Mouse (Mus musculus): Measurements from ENCODE around the gene Olfr463.
"Not testable (repeated sequence)": the region's sequence is repeated elsewhere in the genome, so short reads cannot be mapped to it uniquely, and the experiment has no call there.

Gene Olfr463

DNA sequence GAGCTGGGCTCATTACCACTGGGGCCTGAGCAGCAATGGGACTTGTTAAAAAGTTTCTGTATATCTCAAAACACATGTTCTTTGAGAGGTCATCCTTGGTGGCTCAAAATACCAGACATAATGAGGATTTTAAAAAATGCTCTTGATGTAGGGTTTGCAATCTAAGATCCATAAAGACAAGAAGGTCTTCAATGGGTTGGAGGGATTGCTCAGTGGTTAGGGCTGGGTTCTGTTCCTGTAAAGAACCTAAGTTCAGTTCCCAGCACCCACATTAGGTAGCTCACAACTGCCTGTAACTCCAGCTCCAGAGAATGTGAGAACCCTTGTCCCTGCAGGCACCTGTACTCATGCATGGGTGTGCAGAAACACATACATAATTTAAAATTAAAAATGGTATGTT lies at the start of gene Olfr463:
Gene Olfr463 (minus strand): TSS at position 101 of the 400 bp plus-strand sequence.
- no peak for DNase-seq (ENCODE audit: low spot score)

- no peak for DNase-seq (ENCODE audit: low spot score)
Measured at GRCm38 (mm10) chr11:87935467-87935866, 38.3 kb upstream of the Olfr463 start.

GRCm38 (mm10) chr11:87933731-87934130 lies 36.5 kb upstream of the Olfr463 start:
- DNase-seq (ENCODE audit: low spot score), result no peak

- no peak for DNase-seq (ENCODE audit: low spot score)
Measured at GRCm38 (mm10) chr11:87930348-87930747, 33.2 kb upstream of the Olfr463 start.

DNA sequence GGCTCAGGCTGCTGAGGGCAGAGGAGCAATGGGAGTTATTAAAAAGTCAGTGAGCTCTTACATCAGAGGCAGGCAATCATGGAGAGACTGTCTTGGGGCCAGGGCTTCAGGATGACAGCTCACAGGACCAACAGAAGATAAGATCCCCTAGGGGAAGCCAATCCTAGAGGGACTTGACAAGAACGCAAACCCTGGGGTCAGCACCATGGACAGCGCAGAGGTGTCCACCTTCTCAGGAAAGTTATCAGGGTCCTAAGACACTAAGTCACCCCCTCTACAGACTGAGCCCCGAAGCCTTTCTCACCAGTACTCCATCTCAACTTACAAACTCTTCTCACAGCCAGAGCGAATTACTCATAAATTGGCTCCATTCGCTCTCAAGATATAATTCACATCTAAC lies 23.8 kb upstream of the Olfr463 start, which contains the start of gene Olfr464:
Gene Olfr464 (minus strand): TSS at position 2 of the 400 bp plus-strand sequence.
- DNase-seq (ENCODE audit: low spot score), result peak; percentile 4

- DNase-seq (ENCODE audit: low spot score), result no peak
Measured at GRCm38 (mm10) chr11:87920301-87920700, 23.1 kb upstream of the Olfr463 start.

- DNase-seq (ENCODE audit: low spot score), result no peak
Measured at GRCm38 (mm10) chr11:87916005-87916404, 18.8 kb upstream of the Olfr463 start.

DNA sequence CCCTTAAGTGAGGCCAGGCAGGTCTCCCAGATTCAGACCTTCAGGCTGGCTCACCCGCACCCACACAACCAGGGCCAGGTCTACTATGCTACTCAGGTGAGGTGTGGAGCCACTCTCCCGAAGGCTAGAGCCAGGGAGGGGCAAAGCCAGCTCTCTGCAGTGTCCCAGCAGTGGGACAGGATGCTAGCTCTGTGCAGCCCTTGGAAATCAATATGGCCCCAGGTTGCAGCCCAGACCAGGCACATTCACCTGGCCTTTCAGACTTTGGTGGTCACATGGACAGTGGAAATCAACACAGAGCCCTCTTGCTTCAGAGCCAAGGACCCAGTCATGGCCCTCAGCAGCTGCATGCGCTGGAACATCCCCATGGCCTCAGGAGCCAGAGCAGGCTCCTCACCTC lies 7.1 kb upstream of the Olfr463 start:
- no peak for DNase-seq (ENCODE audit: low spot score)

GRCm38 (mm10) chr11:87892168-87892567 lies 5.0 kb downstream of the Olfr463 start, which contains the start of gene Olfr462:
Olfr462 (minus strand) TSS chr11:87892268.
- DNase-seq (ENCODE audit: low spot score), result no peak

GRCm38 (mm10) chr11:87884856-87885255 lies 12.3 kb downstream of the Olfr463 start:
- DNase-seq (ENCODE audit: low spot score), result no peak

- DNase-seq (ENCODE audit: low spot score), result no peak
Measured at GRCm38 (mm10) chr11:87883493-87883892, 13.7 kb downstream of the Olfr463 start.

DNA sequence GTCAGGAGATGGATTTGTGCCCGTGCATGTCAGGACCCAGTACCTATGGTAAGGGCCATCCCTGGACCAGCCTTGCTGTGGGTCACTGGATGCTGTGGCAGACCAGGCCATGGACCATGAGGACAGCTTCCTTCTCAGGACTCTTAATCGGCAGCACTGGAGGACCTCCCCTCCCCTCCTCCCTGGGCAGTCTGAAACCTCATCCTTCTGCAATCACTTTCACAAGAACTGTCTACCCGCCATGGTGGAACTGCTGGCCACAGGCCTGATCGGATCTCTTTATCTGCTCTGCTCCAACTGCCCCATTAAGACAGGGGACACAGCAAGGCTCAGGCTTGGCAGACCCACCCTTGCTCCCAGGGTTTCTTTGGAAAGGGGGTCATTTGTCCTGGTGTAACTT lies 15.5 kb downstream of the Olfr463 start:
- DNase-seq (ENCODE audit: low spot score), result no peak

DNA sequence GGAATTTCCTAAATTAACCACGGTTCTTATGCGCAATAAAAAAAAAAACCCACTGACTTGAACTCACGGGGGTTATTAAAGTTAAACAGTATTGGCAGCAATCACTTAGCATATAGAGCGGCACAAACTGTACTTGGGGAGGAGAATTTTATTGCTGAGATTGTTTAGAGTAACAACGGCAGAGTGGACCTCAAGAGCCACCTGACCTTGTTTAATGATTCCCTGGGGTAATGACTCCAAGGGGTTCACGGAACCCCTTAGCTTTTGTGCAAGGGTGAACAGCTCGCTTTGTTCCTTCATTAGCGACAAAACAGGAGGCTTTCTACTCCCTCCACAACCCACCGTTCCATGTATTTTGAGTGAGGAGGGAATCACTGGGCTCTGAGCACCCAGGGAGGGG lies 17.4 kb downstream of the Olfr463 start:
- no peak for DNase-seq (ENCODE audit: low spot score)

DNA sequence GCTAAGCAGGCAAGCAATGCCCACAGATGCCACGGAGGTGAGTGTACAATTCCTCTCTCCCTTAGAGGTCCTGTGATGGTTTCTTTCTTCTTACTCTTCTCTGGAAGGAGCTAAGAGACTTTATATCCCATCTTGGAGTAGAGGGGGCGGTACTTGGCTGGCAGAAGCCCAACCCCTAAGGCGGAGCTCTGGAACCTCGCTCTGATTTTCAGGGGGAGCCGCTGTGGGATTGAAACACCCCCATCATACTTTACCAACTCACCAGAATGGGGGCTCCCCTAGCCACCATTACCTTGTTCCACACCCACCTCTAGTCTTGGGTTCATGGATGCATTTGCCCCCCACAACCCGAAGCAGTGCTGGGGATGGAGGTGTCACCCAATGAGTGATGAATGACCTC lies 21.8 kb downstream of the Olfr463 start, which contains the start of gene Epx:
Gene Epx (minus strand): TSS at position 101 of the 400 bp plus-strand sequence.
- no peak for DNase-seq (ENCODE audit: low spot score)

- DNase-seq (ENCODE audit: low spot score), result no peak
Measured at GRCm38 (mm10) chr11:87871766-87872165, 25.4 kb downstream of the Olfr463 start.

GRCm38 (mm10) chr11:87870096-87870495 lies 27.1 kb downstream of the Olfr463 start:
- no peak for DNase-seq (ENCODE audit: low spot score)

GRCm38 (mm10) chr11:87866891-87867290 lies 30.3 kb downstream of the Olfr463 start:
- not testable (repeated sequence) for DNase-seq (ENCODE audit: low spot score)

DNA sequence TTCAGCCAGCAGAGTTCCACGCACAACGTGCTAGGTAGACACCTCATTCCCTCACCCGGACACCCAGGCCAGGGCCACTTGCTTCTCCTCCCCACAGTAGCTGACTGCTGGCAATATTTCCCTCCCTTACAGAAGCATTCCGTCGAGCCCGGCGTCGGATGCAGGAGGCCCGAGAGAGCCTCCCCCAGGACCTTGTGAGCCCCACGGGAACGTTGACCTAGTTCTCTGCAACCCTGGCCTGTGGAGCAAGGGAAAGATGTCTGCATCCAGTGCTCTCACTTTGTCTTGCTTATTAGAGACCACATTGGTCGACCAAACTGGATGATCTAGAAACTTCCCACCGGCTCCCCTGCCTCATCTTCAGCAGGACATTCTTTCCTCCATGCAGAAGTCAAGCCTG lies 34.4 kb downstream of the Olfr463 start:
- no peak for DNase-seq (ENCODE audit: low spot score)

- no peak for DNase-seq (ENCODE audit: low spot score)
Measured at GRCm38 (mm10) chr11:87860426-87860825, 36.8 kb downstream of the Olfr463 start.

GRCm38 (mm10) chr11:87859273-87859672 lies 37.9 kb downstream of the Olfr463 start:
- no peak for DNase-seq (ENCODE audit: low spot score)

GRCm38 (mm10) chr11:87854550-87854949 lies 42.6 kb downstream of the Olfr463 start:
- DNase-seq (ENCODE audit: low spot score), result no peak

- DNase-seq (ENCODE audit: low spot score), result peak; percentile 5
Measured at GRCm38 (mm10) chr11:87853597-87853954, 43.6 kb downstream of the Olfr463 start.

- DNase-seq (ENCODE audit: low spot score), result peak; percentile 85
Measured at GRCm38 (mm10) chr11:87852690-87853596, 44.2 kb downstream of the Olfr463 start, which contains the start of gene Mks1. Mks1 (plus strand) TSS chr11:87853215.
